Mouse (Mus musculus) limb, embryonic 12.5 days (tissue): ENCODE results near the gene Ddo. TPM values are rescaled to one million over a fixed set of nuclear protein-coding genes. Genes with fewer than 3 reads are reported as not detected.

Experiments used
- ATAC-seq: fragments of 200-750 bp; cut with Nextera tagmentation; 2 replicates; pipeline ENCODE4 v1.8.0; 2017; ENCODE audit warnings: low read depth, moderate TSS enrichment; ENCODE audit not compliant: insufficient number of reproducible peaks, insufficient read depth, low FRiP score, low TSS enrichment
- H3K27ac ChIP-seq: fragments of 300-500 bp; sonication (generic); 2 replicates; pipeline ENCODE4 v1.5.1; 2016; ENCODE audit warnings: mild to moderate bottlenecking, moderate library complexity
- H3K27me3 ChIP-seq: fragments of 300-500 bp; sonication (generic); 2 replicates; pipeline ENCODE4 v1.6.1; 2016; ENCODE audit warnings: mild to moderate bottlenecking, moderate library complexity
- H3K36me3 ChIP-seq: fragments of 300-500 bp; sonication (generic); 2 replicates; pipeline ENCODE4 v1.6.1; 2016; ENCODE audit warnings: mild to moderate bottlenecking, moderate library complexity
- H3K4me1 ChIP-seq: fragments of 300-500 bp; sonication (generic); replicated peaks from 2 replicates; pipeline ENCODE4 v1.6.1; 2016
- H3K4me2 ChIP-seq: fragments of 300-500 bp; sonication (generic); 2 replicates; pipeline ENCODE4 v1.6.1; 2016; ENCODE audit warnings: mild to moderate bottlenecking, moderate library complexity
- H3K4me3 ChIP-seq: fragments of 300-500 bp; sonication (generic); replicated peaks from 2 replicates; pipeline ENCODE4 v1.5.1; 2016; ENCODE audit warnings: mild to moderate bottlenecking
- H3K9ac ChIP-seq: fragments of 300-500 bp; sonication (generic); replicated peaks from 2 replicates; pipeline ENCODE4 v1.6.1; 2016; ENCODE audit warnings: mild to moderate bottlenecking, moderate library complexity
- H3K9me3 ChIP-seq: fragments of 300-500 bp; sonication (generic); 2 replicates; pipeline ENCODE4 v1.6.1; 2016; ENCODE audit warnings: mild to moderate bottlenecking, moderate library complexity
- WGBS: fragments of 180-500 bp; shearing (Covaris S2); methylation state at CpG from one replicate; pipeline ENCODE4 v1.1.7; 2016; 5-methylcytosine and 5-hydroxymethylcytosine counted together
- polyA plus RNA-seq: library from polyadenylated mRNA; unstranded; fragments of >200 nt; fragmentation: Nextera tagmentation; extraction: Ambion mirVana; gene quantifications from 2 replicates; pipeline ENCODE4 v1.2.1, GENCODE M21; 2016

The Ddo gene
- 0.06 TPM in 1 of 2 replicates, not detected in the other for polyA plus RNA-seq

GRCm38 (mm10) chr10:40629656-40630311 is at the start of gene Ddo:
Gene Ddo (plus strand): TSS chr10:40630011.
- H3K27me3 ChIP-seq, result no peaks in the 10 kb centered on the region
- H3K4me1 ChIP-seq, result no peaks in the 10 kb centered on the region
- no peak within 1 kb of the TSS for H3K4me2 ChIP-seq
- 74% methylated on average over 8 of the region's 8 CpGs for WGBS
- H3K9ac ChIP-seq, result no peak within 1 kb of the TSS
- ATAC-seq, result no peak
- H3K27ac ChIP-seq, result no peak within 1 kb of the TSS
- H3K36me3 ChIP-seq, result no peaks in the 10 kb centered on the region
- no peaks in the 10 kb centered on the region for H3K9me3 ChIP-seq
- H3K4me3 ChIP-seq, result no peak within 1 kb of the TSS

GRCm38 (mm10) chr10:40583584-40584255 is 46.1 kb upstream of the Ddo start:
- no peaks in the 10 kb centered on the region for H3K36me3 ChIP-seq
- no peak overlapping the region for H3K27ac ChIP-seq
- H3K4me3 ChIP-seq, result no peak overlapping the region
- H3K9me3 ChIP-seq, result 0 out of 2 replicates have a peak, but pooled peaks cover 7% of the 10 kb centered on the region
- no peak overlapping the region for H3K9ac ChIP-seq
- no peaks in the 10 kb centered on the region for H3K27me3 ChIP-seq
- 79% methylated on average over 8 of the region's 8 CpGs for WGBS
- H3K4me1 ChIP-seq, result no peaks in the 10 kb centered on the region
- no peak overlapping the region for H3K4me2 ChIP-seq
- ATAC-seq, result no peak

- WGBS, result 70% methylated on average over 7 of the region's 7 CpGs
- ATAC-seq, result no peak
- H3K4me1 ChIP-seq, result no peaks in the 10 kb centered on the region
Measured at GRCm38 (mm10) chr10:40592186-40592585, 37.6 kb upstream of the Ddo start.

GRCm38 (mm10) chr10:40597177-40597576 is 32.6 kb upstream of the Ddo start:
- no peak overlapping the region for H3K4me2 ChIP-seq
- WGBS, result 87% methylated on average over 3 of the region's 3 CpGs
- no peaks in the 10 kb centered on the region for H3K9me3 ChIP-seq
- no peak overlapping the region for H3K9ac ChIP-seq
- H3K36me3 ChIP-seq, result no peaks in the 10 kb centered on the region
- no peak for ATAC-seq
- no peaks in the 10 kb centered on the region for H3K4me1 ChIP-seq
- no peak overlapping the region for H3K27ac ChIP-seq
- H3K4me3 ChIP-seq, result no peak overlapping the region
- H3K27me3 ChIP-seq, result no peaks in the 10 kb centered on the region

More at GRCm38 (mm10) chr10:40592186-40592585, 37.6 kb upstream of the Ddo start:
- Histone ChIP-seq H3K36me3 (no peaks in the 10 kb centered on the region), H3K4me3 (no peak overlapping the region), H3K27ac (no peak overlapping the region), H3K9ac (no peak overlapping the region), H3K4me2 (no peak overlapping the region), H3K9me3 (no peaks in the 10 kb centered on the region), H3K27me3 (no peaks in the 10 kb centered on the region)

- Histone ChIP-seq H3K36me3 (no peaks in the 10 kb centered on the region), H3K9me3 (peaks cover 12% of the 10 kb centered on the region; the same call in 1 of the 2 replicates)
- 56% methylated on average over 6 of the region's 6 CpGs for WGBS
Measured at GRCm38 (mm10) chr10:40604706-40605394, 25.0 kb upstream of the Ddo start.

GRCm38 (mm10) chr10:40617973-40618372 is 11.8 kb upstream of the Ddo start:
- Histone ChIP-seq H3K9ac (no peak overlapping the region), H3K9me3 (no peaks in the 10 kb centered on the region), H3K27ac (no peak overlapping the region), H3K36me3 (no peaks in the 10 kb centered on the region), H3K27me3 (no peaks in the 10 kb centered on the region), H3K4me3 (no peak overlapping the region), H3K4me2 (no peak overlapping the region), H3K4me1 (no peaks in the 10 kb centered on the region)
- ATAC-seq, result no peak

More at GRCm38 (mm10) chr10:40604706-40605394, 25.0 kb upstream of the Ddo start:
- Histone ChIP-seq H3K27ac (no peak overlapping the region), H3K4me2 (no peak overlapping the region), H3K27me3 (no peaks in the 10 kb centered on the region), H3K4me3 (no peak overlapping the region), H3K4me1 (no peaks in the 10 kb centered on the region), H3K9ac (no peak overlapping the region)
- no peak for ATAC-seq

- Histone ChIP-seq H3K27me3 (no peaks in the 10 kb centered on the region), H3K36me3 (no peaks in the 10 kb centered on the region), H3K4me2 (no peak overlapping the region), H3K9me3 (no peaks in the 10 kb centered on the region), H3K4me3 (no peak overlapping the region), H3K4me1 (no peaks in the 10 kb centered on the region), H3K9ac (no peak overlapping the region), H3K27ac (no peak overlapping the region)
- 82% methylated on average over 1 of the region's 1 CpGs for WGBS
- ATAC-seq, result no peak
Measured at GRCm38 (mm10) chr10:40619760-40620159, 10.1 kb upstream of the Ddo start.

- no peak for ATAC-seq
- H3K4me3 ChIP-seq, result no peak overlapping the region
- H3K4me1 ChIP-seq, result no peaks in the 10 kb centered on the region
- WGBS, result 78% methylated on average over 7 of the region's 7 CpGs
- no peaks in the 10 kb centered on the region for H3K27me3 ChIP-seq
- H3K9me3 ChIP-seq, result no peaks in the 10 kb centered on the region
- no peak overlapping the region for H3K4me2 ChIP-seq
- H3K27ac ChIP-seq, result no peak overlapping the region
- H3K9ac ChIP-seq, result no peak overlapping the region
- no peaks in the 10 kb centered on the region for H3K36me3 ChIP-seq
Measured at GRCm38 (mm10) chr10:40629140-40629539, 671 bp upstream of the Ddo start.

- Histone ChIP-seq H3K4me3 (no peak overlapping the region), H3K27me3 (no peaks in the 10 kb centered on the region), H3K27ac (no peak overlapping the region), H3K4me1 (no peaks in the 10 kb centered on the region), H3K9me3 (no peaks in the 10 kb centered on the region), H3K9ac (no peak overlapping the region), H3K4me2 (no peak overlapping the region), H3K36me3 (no peaks in the 10 kb centered on the region)
- 76% methylated on average over 5 of the region's 5 CpGs for WGBS
- no peak for ATAC-seq
Measured at GRCm38 (mm10) chr10:40630457-40630856, 646 bp downstream of the Ddo start.

- Histone ChIP-seq H3K4me1 (no peaks in the 10 kb centered on the region), H3K9me3 (no peaks in the 10 kb centered on the region), H3K36me3 (no peaks in the 10 kb centered on the region), H3K27ac (no peak overlapping the region), H3K9ac (no peak overlapping the region), H3K27me3 (no peaks in the 10 kb centered on the region), H3K4me3 (no peak overlapping the region), H3K4me2 (no peak overlapping the region)
- no peak for ATAC-seq
- 67% methylated on average over 9 of the region's 9 CpGs for WGBS
Measured at GRCm38 (mm10) chr10:40630961-40631360, 1.1 kb downstream of the Ddo start.

- H3K4me2 ChIP-seq, result no peak overlapping the region
- H3K36me3 ChIP-seq, result no peaks in the 10 kb centered on the region
- no peaks in the 10 kb centered on the region for H3K27me3 ChIP-seq
- 88% methylated on average over 3 of the region's 3 CpGs for WGBS
- H3K27ac ChIP-seq, result no peak overlapping the region
- no peak overlapping the region for H3K9ac ChIP-seq
- no peak for ATAC-seq
- peaks cover 1% of the 10 kb centered on the region; the same call in 1 of the 2 replicates for H3K4me1 ChIP-seq
- H3K4me3 ChIP-seq, result no peak overlapping the region
- H3K9me3 ChIP-seq, result no peaks in the 10 kb centered on the region
Measured at GRCm38 (mm10) chr10:40632087-40632486, 2.3 kb downstream of the Ddo start.
